Mouse (Mus musculus) heart, embryonic 14.5 days (tissue): Measurements from ENCODE around the gene Fam161b. TPM values are rescaled to one million over a fixed set of nuclear protein-coding genes. Genes with fewer than 3 reads are reported as not detected.

Source experiments
- ATAC-seq: fragments of 200-750 bp; cut with Nextera tagmentation; 2 replicates; pipeline ENCODE4 v1.8.0; 2017; ENCODE audit warnings: low read depth, moderate TSS enrichment; ENCODE audit not compliant: insufficient number of reproducible peaks, insufficient read depth, low FRiP score
- H3K27ac ChIP-seq, 2 experiments: fragments of 200-500 bp in 1 of 2; fragments of 300-500 bp in 1 of 2; sonication (generic) in 1 of 2; replicated peaks in 1 of 2; 2 replicates each; pipeline ENCODE4 v1.5.1; 2012 to 2014; ENCODE audit warnings: low read depth in 2 of 2, low read length in 2 of 2, control low read depth in 1 of 2, mild to moderate bottlenecking in 1 of 2, mixed read lengths in 1 of 2; ENCODE audit not compliant: control insufficient read depth in 1 of 2, insufficient read depth in 1 of 2
- H3K27me3 ChIP-seq: fragments of 300-500 bp; sonication (generic); 2 replicates; pipeline ENCODE4 v1.6.1; 2014; ENCODE audit warnings: mild to moderate bottlenecking, low read length, control low read depth; ENCODE audit not compliant: control insufficient read depth, insufficient read depth
- H3K36me3 ChIP-seq: fragments of 300-500 bp; sonication (generic); 2 replicates; pipeline ENCODE4 v1.6.1; 2014; ENCODE audit warnings: mild to moderate bottlenecking, control low read depth, low read length, mixed read lengths; ENCODE audit not compliant: control insufficient read depth, insufficient read depth
- H3K4me1 ChIP-seq, 2 experiments: fragments of 200-500 bp in 1 of 2; fragments of 300-500 bp in 1 of 2; sonication (generic) in 1 of 2; 2 replicates each; pipeline ENCODE4 v1.6.1; 2012 to 2014; ENCODE audit warnings: low read length in 2 of 2, control low read depth in 1 of 2, mixed read lengths in 1 of 2; ENCODE audit not compliant: control insufficient read depth in 2 of 2, insufficient read depth in 2 of 2
- H3K4me2 ChIP-seq: fragments of 300-500 bp; sonication (generic); 2 replicates; pipeline ENCODE4 v1.6.1; 2014; ENCODE audit warnings: mild to moderate bottlenecking, low read length
- H3K4me3 ChIP-seq, 2 experiments: fragments of 200-500 bp in 1 of 2; fragments of 300-500 bp in 1 of 2; sonication (generic) in 1 of 2; 2 replicates each; pipeline ENCODE4 v1.5.1; 2012 to 2014; ENCODE audit warnings: low read length in 2 of 2, mild to moderate bottlenecking in 2 of 2, control low read depth in 1 of 2, low read depth in 1 of 2, moderate library complexity in 1 of 2; ENCODE audit not compliant: control insufficient read depth in 1 of 2, insufficient read depth in 1 of 2
- H3K9ac ChIP-seq: fragments of 300-500 bp; sonication (generic); 2 replicates; pipeline ENCODE4 v1.6.1; 2014; ENCODE audit warnings: mild to moderate bottlenecking, low read length
- H3K9me3 ChIP-seq: fragments of 300-500 bp; sonication (generic); 2 replicates; pipeline ENCODE4 v1.6.1; 2016; ENCODE audit warnings: low read length, control low read depth; ENCODE audit not compliant: control insufficient read depth
- WGBS: fragments of 180-500 bp; shearing (Covaris S2); extraction: QIAGEN DNeasy Blood & Tissue Kit; methylation state at CpG from one replicate; pipeline ENCODE4 v1.1.7; 2014; 5-methylcytosine and 5-hydroxymethylcytosine counted together
- polyA plus RNA-seq: library from polyadenylated mRNA; unstranded; fragments of >200 nt; fragmentation: Nextera tagmentation; extraction: Ambion mirVana; gene quantifications from 2 replicates; pipeline ENCODE4 v1.2.1, GENCODE M21; 2014

Gene Fam161b
- 5.3 and 6.3 TPM in 2 replicates for polyA plus RNA-seq

DNA sequence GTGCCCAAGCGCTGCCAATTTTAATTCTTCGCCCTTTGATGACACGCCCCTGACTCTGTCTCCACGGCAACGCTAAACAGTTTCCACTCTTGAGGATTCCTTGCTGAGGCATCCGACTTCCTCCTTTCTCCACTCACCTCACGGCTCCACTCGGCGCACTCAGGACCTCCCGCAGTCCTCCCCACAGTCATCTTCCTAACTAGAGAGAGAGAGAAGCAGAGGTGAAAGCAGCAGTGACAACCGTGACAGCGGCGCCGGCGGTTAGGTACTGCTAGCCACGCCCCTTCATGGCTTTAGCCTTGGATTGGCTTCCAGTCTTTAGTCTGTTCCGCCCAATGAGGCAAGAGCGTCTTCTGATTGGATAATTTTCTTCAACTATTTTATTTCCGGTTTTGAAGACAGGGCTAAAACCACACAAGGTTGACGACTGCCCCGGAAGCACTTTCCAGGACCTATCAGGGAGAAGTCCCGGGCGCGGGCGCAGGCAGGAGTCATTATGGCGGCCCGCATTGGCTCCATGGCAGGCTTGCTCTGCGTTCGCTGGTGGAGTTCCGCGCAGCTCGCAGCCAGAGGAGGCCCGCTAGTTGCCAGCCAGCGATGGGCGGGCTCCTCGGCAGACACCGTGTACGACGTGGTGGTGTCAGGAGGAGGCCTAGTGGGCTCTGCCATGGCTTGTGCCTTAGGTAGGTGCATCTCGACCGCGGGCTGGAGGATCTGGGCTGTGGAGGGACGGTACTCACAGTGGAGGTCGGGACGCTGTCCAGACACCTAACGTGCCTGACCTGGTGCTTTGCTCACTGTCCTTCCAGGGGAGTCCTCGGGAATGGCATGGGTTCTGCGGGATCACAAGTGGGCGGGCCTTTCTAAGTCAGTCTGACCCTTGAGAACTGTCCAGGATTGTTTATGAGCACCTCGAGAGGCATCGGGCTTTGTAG lies at the start of gene Fam161b, which contains the start of gene Coq6:
Fam161b (minus strand) TSS at position 279 of the 935 bp plus-strand sequence.
Coq6 (plus strand) TSS at position 103 of the 935 bp plus-strand sequence.
- peak; percentile 96 for ATAC-seq
- under 1% methylated on average over 51 of the region's 51 CpGs for WGBS
- H3K9me3 ChIP-seq = no peaks in the 10 kb centered on the region

DNA sequence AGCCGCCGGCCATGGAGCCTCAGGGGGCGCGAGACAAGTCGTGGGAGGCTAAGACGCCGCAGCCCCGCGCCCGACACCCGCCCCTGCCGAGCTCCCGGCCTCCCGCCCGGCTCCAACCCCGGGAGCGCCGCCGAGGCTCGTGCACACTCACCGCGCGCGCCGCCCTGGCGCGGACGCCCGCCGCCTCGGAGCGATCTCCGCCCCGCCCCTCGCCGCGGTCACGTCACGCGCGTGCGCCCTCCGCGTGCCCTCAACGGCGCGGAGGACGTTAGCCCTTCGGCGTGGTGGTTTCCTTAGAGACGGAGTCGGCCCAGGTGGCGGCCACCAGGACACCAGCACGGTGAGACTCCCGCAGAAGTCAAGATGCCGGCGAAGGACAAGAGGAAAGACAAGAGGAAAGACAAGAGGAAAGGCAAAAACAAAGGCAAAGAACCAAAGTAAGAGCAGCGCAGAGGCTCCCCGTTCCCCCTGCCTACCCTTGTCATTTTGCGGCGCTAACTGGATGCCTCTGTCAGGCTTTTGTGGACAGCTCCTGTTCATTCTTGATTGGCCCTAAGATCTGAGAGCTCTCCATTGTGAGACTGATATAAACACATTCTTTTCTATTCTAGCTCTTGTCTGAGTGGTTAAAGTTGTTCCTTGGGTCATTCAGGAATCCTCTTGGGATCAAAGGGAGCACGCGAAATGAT lies 47.3 kb upstream of the Fam161b start, which contains the start of the genes Entpd5 and Bbof1:
Entpd5 (minus strand) TSS at position 211 of the 689 bp plus-strand sequence.
Bbof1 (plus strand) TSS at position 253 of the 689 bp plus-strand sequence.
- H3K9me3 ChIP-seq = peaks cover 5% of the 10 kb centered on the region; the same call in 1 of the 2 replicates
- H3K4me1 ChIP-seq = no peaks in the 10 kb centered on the region
- ATAC-seq = peak; percentile 90
- no peaks in the 10 kb centered on the region for H3K36me3 ChIP-seq
- H3K27ac ChIP-seq = peak within 1 kb of the TSS; percentile 68 to 90
- H3K4me3 ChIP-seq = peak within 1 kb of the TSS; percentile 78 to 90
- 1% methylated on average over 60 of the region's 63 CpGs for WGBS
- H3K9ac ChIP-seq = peak within 1 kb of the TSS; percentile 90
- no peaks in the 10 kb centered on the region for H3K27me3 ChIP-seq
- H3K4me2 ChIP-seq = peak within 1 kb of the TSS; percentile 81

More for the DNA sequence above, at the start of gene Fam161b, which contains the start of gene Coq6:
- H3K36me3 ChIP-seq = peaks cover 8% of the 10 kb centered on the region
- peak within 1 kb of the TSS; percentile 93 for H3K4me2 ChIP-seq
- no peaks in the 10 kb centered on the region for H3K27me3 ChIP-seq
- H3K4me1 ChIP-seq = peaks cover 8 to 32% of the 10 kb centered on the region in 2 experiments
- peak within 1 kb of the TSS; percentile 77 to 78 for H3K27ac ChIP-seq
- H3K4me3 ChIP-seq = peak within 1 kb of the TSS; percentile 91 to 99
- peak within 1 kb of the TSS; percentile 93 for H3K9ac ChIP-seq

DNA sequence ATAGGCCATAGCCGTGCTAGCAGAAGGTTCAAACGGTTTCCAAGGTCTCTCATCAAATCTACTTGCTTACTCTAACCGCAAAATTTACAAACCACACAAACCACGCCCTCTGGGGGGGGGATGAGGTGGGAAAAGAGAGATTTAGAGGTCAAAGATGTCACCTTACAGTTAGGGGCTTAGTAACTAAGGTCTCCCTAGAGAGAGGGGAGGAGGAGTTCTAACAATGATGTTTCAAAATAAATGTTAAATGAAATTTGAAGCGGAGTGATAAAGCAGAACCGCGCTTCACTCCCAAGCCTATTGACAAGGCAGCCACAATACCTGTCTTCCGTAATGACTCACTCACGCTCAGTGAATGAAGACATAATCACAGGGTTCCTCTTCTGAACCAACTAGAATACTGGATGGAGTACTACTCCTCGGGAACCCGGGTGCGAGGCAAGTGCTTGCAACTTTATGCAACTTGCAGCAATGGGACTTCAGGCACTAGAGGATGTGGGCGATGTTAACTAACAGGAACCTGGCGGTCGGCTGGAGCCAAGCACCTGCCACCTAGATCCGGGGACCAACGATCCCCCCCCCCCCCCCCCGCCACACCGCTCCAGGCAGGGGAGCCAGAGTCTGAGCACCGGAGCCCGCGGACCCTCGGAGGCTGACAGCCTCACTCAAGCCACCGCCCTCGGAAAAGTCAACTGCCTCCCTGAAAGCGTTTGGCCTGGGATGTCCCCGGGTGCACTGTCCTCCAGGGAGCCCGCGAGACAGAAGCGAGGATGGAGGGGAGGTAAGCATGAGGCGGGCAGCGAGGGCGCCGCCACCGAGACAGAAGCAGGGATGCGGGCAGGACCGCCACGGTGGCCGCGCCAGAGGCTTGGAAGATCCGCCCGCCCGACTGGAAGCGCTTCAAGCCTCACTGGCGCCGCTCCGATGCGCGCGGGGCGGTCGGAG lies 46.5 kb upstream of the Fam161b start:
- Histone ChIP-seq H3K9me3 (peaks cover 5% of the 10 kb centered on the region; the same call in 1 of the 2 replicates), H3K4me3 (peak overlapping the region; percentile 78 to 90), H3K9ac (peak overlapping the region; percentile 90), H3K4me1 (peaks cover 0 to under 1% of the 10 kb centered on the region in 2 experiments; a peak in 2 of 4 replicates), H3K27me3 (no peaks in the 10 kb centered on the region), H3K4me2 (peak overlapping the region; percentile 81), H3K36me3 (no peaks in the 10 kb centered on the region), H3K27ac (peak overlapping the region; percentile 68 to 90)
- ATAC-seq = peak; percentile 66
- WGBS = 2% methylated on average over 46 of the region's 52 CpGs

DNA sequence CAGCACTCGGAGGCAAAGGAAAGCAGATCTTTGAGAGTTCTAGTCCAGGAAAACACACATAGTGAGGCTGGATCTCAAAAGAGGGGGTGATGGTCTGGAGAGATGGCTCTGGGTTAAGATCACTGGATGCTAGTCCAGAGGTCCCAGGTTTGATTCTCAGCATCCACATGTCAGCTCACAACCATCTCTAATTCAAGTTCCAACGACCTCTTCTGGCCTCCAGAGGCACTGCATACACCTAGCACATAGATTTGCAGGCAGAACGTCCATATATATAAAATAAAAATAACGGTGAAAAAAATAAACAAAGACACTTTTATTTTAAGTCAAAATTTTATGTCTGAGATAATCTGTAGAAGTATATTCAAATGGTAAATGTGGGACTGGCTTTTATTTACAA lies 45.6 kb upstream of the Fam161b start:
- no peak for ATAC-seq
- H3K4me3 ChIP-seq = no peak overlapping the region
- 62% methylated on average over 4 of the region's 4 CpGs for WGBS

DNA sequence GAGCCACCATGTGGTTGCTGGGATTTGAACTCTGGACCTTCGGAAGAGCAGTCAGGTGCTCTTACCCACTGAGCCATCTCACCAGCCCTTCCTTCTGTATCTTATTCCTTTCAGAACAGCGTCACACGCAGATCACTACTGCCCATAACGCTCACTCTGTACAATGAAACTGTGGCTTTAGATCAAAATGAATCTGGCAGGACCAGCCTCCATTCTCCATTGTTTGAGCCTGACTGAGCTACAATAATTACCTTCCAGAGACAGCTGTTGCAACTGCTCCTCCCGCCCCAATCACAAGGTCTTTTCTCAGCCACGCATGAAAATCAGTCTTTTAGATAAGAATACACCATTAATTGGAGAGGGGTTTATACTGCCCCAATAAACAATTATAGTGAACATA lies 42.9 kb upstream of the Fam161b start:
- Histone ChIP-seq H3K4me2 (no peak overlapping the region), H3K9ac (no peak overlapping the region), H3K4me1 (peaks cover 0 to 5% of the 10 kb centered on the region in 2 experiments; a peak in 2 of 4 replicates), H3K9me3 (peaks cover 5% of the 10 kb centered on the region; the same call in 1 of the 2 replicates), H3K27me3 (no peaks in the 10 kb centered on the region), H3K36me3 (0 out of 2 replicates have a peak, but pooled peaks cover 3% of the 10 kb centered on the region), H3K27ac (no peak overlapping the region), H3K4me3 (no peak overlapping the region)
- WGBS = 87% methylated on average over 6 of the region's 6 CpGs
- no peak for ATAC-seq

More for the DNA sequence above, 45.6 kb upstream of the Fam161b start:
- no peak overlapping the region for H3K9ac ChIP-seq
- no peak overlapping the region for H3K27ac ChIP-seq
- H3K27me3 ChIP-seq = no peaks in the 10 kb centered on the region
- H3K9me3 ChIP-seq = peaks cover 5% of the 10 kb centered on the region; the same call in 1 of the 2 replicates
- no peak overlapping the region for H3K4me2 ChIP-seq
- H3K4me1 ChIP-seq = peaks cover 0 to 5% of the 10 kb centered on the region in 2 experiments; a peak in 2 of 4 replicates
- 0 out of 2 replicates have a peak, but pooled peaks cover 3% of the 10 kb centered on the region for H3K36me3 ChIP-seq

DNA sequence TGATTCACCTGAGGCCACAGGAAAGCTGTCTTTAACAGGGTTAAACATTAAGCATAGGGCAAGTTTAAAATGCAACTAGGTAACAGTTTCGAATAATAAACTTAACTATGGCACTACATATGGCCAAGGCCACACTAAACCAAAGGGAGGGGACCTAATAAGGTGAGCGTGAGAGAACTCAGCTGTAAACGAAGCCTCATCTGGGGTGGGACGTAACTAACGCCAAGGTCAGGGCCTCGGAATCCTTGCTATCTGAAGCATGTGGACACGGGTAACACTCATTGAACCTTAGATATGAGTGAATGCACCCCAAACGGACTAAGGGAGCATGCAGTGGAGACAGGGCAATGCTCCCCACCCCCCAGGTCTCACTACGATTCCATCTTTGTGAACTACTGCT lies 41.3 kb upstream of the Fam161b start:
- WGBS = 37% methylated on average over 9 of the region's 9 CpGs
- no peak for ATAC-seq

More for the DNA sequence above, 41.3 kb upstream of the Fam161b start:
- no peak overlapping the region for H3K27ac ChIP-seq
- 0 out of 2 replicates have a peak, but pooled peaks cover 3% of the 10 kb centered on the region for H3K36me3 ChIP-seq
- no peak overlapping the region for H3K4me2 ChIP-seq
- no peak overlapping the region for H3K9ac ChIP-seq
- H3K4me1 ChIP-seq = peaks cover 0 to 5% of the 10 kb centered on the region in 2 experiments; a peak in 2 of 4 replicates
- H3K27me3 ChIP-seq = no peaks in the 10 kb centered on the region
- H3K4me3 ChIP-seq = no peak overlapping the region
- H3K9me3 ChIP-seq = peaks cover 5% of the 10 kb centered on the region; the same call in 1 of the 2 replicates
